In genomic region chr1:64576732-64577131, GRCm38 (mm10) we compare ENCODE assay signal across 24 mouse cellular contexts. TPM values are rescaled to one million over a fixed set of nuclear protein-coding genes. Genes with fewer than 3 reads are reported as not detected.
DNase-seq lines count a peak whose midpoint lies in the region; ATAC-seq and TF ChIP-seq lines count a peak whose summit lies in the region.
"Had no signal": no experiment of that assay in that cellular context is flagged by ENCODE, and none has a peak within 500 bp of the region (broad histone marks: within the 10 kb centered on the region; RNA-seq: fewer than 3 reads in every experiment).

No protein-coding gene starts in this region.

- H3K36me3 ChIP-seq in midbrain, embryonic 11.5 days (ENCODE audit: control insufficient read depth, insufficient read depth, low read length): peaks cover 5% of the 10 kb centered on the region
- H3K36me3 ChIP-seq in midbrain, embryonic 16.5 days (ENCODE audit: control insufficient read depth, insufficient read depth, low read length): peaks cover 13% of the 10 kb centered on the region
- H3K36me3 ChIP-seq in ES-E14 (ENCODE audit: control insufficient read depth, insufficient read depth, low read length, poor library complexity, severe bottlenecking): peaks cover under 1% of the 10 kb centered on the region

- 65% methylated on average over 2 of the region's 2 CpGs for WGBS in midbrain, embryonic 11.5 days
- WGBS in midbrain, embryonic 16.5 days: 58% methylated on average over 2 of the region's 2 CpGs

- no peaks in the 10 kb centered on the region for H3K27me3 ChIP-seq in midbrain, embryonic 11.5 days (ENCODE audit: control insufficient read depth, insufficient read depth, low read length)
- no peaks in the 10 kb centered on the region for H3K27me3 ChIP-seq in midbrain, embryonic 16.5 days (ENCODE audit: control insufficient read depth, insufficient read depth, low read depth, low read length)
- H3K27me3 ChIP-seq: CH12.LX; embryonic facial prominence, embryonic 13.5 days; embryonic facial prominence, embryonic 15.5 days; forebrain, embryonic 12.5 days had no signal

- no peak overlapping the region for H3K4me2 ChIP-seq in midbrain, embryonic 11.5 days
- no peak overlapping the region for H3K4me2 ChIP-seq in midbrain, embryonic 16.5 days (ENCODE audit: low read length)
- H3K4me2 ChIP-seq: embryonic facial prominence, embryonic 13.5 days; embryonic facial prominence, embryonic 15.5 days; forebrain, embryonic 12.5 days had no signal

- ATAC-seq in midbrain, embryonic 11.5 days (ENCODE audit: low FRiP score): no peak
- ATAC-seq in midbrain, embryonic 16.5 days: no peak
- ATAC-seq: CD4-positive, CD25-positive, alpha-beta regulatory T cell, adult 4 months; forebrain, embryonic 14.5 days; forebrain, embryonic 16.5 days had no signal

- DNase-seq in midbrain, embryonic 11.5 days (ENCODE audit: low spot score, missing footprints): peak; percentile 77
- DNase-seq in ES-E14 (ENCODE audit: low read depth, low spot score): no peak
- peak; percentile 16 for DNase-seq in ZHBTc4 (ENCODE audit: low read depth, low spot score)
- DNase-seq in urinary bladder, postnatal 14 days (ENCODE audit: low spot score): no peak
- DNase-seq in frontal cortex, postnatal 36 days (ENCODE audit: low spot score in 2 of 2): no peak
- DNase-seq: adrenal gland, adult 8-10 months; adrenal gland, postnatal 14 days; adrenal gland, postnatal 36 days; B cell, adult 2 months; cerebellum, adult 11-12 months; cerebellum, adult 2 months; cerebellum, adult 9-10 months; cerebellum, postnatal 10 days; cerebellum, postnatal 25 days had no signal

- no peaks in the 10 kb centered on the region for H3K9me3 ChIP-seq in midbrain, embryonic 11.5 days (ENCODE audit: control insufficient read depth, low read length)
- no peaks in the 10 kb centered on the region for H3K9me3 ChIP-seq in midbrain, embryonic 16.5 days (replicated peaks; ENCODE audit: control insufficient read depth, low read length, poor library complexity, severe bottlenecking)
- no peaks in the 10 kb centered on the region for H3K9me3 ChIP-seq in ES-E14 (ENCODE audit: control insufficient read depth, insufficient read depth, low read depth, low read length)
- H3K9me3 ChIP-seq: embryonic facial prominence, embryonic 13.5 days; embryonic facial prominence, embryonic 15.5 days; forebrain, embryonic 10.5 days; forebrain, embryonic 12.5 days had no signal

- H3K9ac ChIP-seq in midbrain, embryonic 11.5 days (ENCODE audit: low read length): no peak overlapping the region
- no peak overlapping the region for H3K9ac ChIP-seq in midbrain, embryonic 16.5 days (ENCODE audit: low read depth, low read length)
- H3K9ac ChIP-seq in ES-E14 (ENCODE audit: insufficient read depth, low read depth, low read length, poor library complexity, severe bottlenecking): no peak overlapping the region
- H3K9ac ChIP-seq: embryonic facial prominence, embryonic 13.5 days; embryonic facial prominence, embryonic 15.5 days; forebrain, embryonic 12.5 days had no signal

- in situ Hi-C loops in ES-E14 (cut with MboI; ENCODE audit: low sequenced_read_pairs in 2 of 2, unreplicated experiment in 2 of 2): no loop called here

- no peaks in the 10 kb centered on the region for H3K4me1 ChIP-seq in midbrain, embryonic 11.5 days (ENCODE audit: control insufficient read depth, insufficient read depth, low read length)
- H3K4me1 ChIP-seq in midbrain, embryonic 16.5 days (ENCODE audit: control insufficient read depth, insufficient read depth, low read length): no peaks in the 10 kb centered on the region
- H3K4me1 ChIP-seq in ES-E14 (ENCODE audit: control insufficient read depth in 2 of 2, insufficient read depth in 2 of 2, low read length in 2 of 2, poor library complexity in 1 of 2): peaks cover 6 to 19% of the 10 kb centered on the region in 2 experiments
- H3K4me1 ChIP-seq: embryonic facial prominence, embryonic 13.5 days; embryonic facial prominence, embryonic 15.5 days; forebrain, embryonic 12.5 days had no signal

- no peak overlapping the region for H3K27ac ChIP-seq in midbrain, embryonic 11.5 days (ENCODE audit: low read depth, low read length)
- no peak overlapping the region for H3K27ac ChIP-seq in midbrain, embryonic 16.5 days (ENCODE audit: low read length)
- H3K27ac ChIP-seq in ES-E14 (ENCODE audit: insufficient read depth, low read depth, low read length, poor library complexity, severe bottlenecking): peak overlapping the region; percentile 75; the same call in 1 of the 2 replicates
- H3K27ac ChIP-seq: embryonic facial prominence, embryonic 13.5 days; embryonic facial prominence, embryonic 15.5 days; forebrain, embryonic 10.5 days; forebrain, embryonic 12.5 days had no signal

- no peak overlapping the region for H3K4me3 ChIP-seq in midbrain, embryonic 11.5 days (ENCODE audit: low read depth, low read length)
- no peak overlapping the region for H3K4me3 ChIP-seq in midbrain, embryonic 16.5 days (ENCODE audit: low read depth, low read length)
- no peak overlapping the region for H3K4me3 ChIP-seq in ES-E14 (ENCODE audit: insufficient read depth in 1 of 2, low read depth in 1 of 2, low read length in 2 of 2, poor library complexity in 1 of 2, severe bottlenecking in 1 of 2)
- H3K4me3 ChIP-seq: embryonic facial prominence, embryonic 13.5 days; embryonic facial prominence, embryonic 15.5 days; erythroblast, embryonic 14.5 days; forebrain, embryonic 10.5 days; forebrain, embryonic 12.5 days had no signal

TF ChIP-seq in ES-E14, 5 proteins besides CTCF, POLR2A, EP300 and RAD21:
- no peak for TF ChIP-seq ZC3H11A (IDR thresholded peaks at IDR 0.05; ENCODE audit: borderline replicate concordance, low read depth, low read length)
- TF ChIP-seq CHD2 (IDR thresholded peaks at IDR 0.05; ENCODE audit: low read depth, low read length): no peak
- TF ChIP-seq ZNF384 (IDR thresholded peaks at IDR 0.05; ENCODE audit: low read depth, low read length): no peak
- TF ChIP-seq MAFK (IDR thresholded peaks at IDR 0.05; ENCODE audit: insufficient read depth, low read depth, low read length): no peak
- no peak for TF ChIP-seq HCFC1 (IDR thresholded peaks at IDR 0.05; ENCODE audit: borderline replicate concordance, insufficient read depth, low read length)

RNA-seq across cellular contexts. Expression of gene Mettl21a, which starts 40.3 kb away (rescaled TPM):
- polyA plus RNA-seq in midbrain, embryonic 11.5 days (2014; fragmentation: Nextera tagmentation; extraction: Ambion mirVana): 20.9 and 24.4 TPM in 2 replicates
- polyA plus RNA-seq in midbrain, embryonic 16.5 days (2015; fragmentation: Nextera tagmentation; extraction: Ambion mirVana): 19.9 and 20.2 TPM in 2 replicates
- total RNA-seq in ES-E14 (2012; rRNA removed): 18.6 and 25.8 TPM in 2 replicates

RNA-seq across cellular contexts. Expression of gene Creb1, which starts 44.3 kb away (rescaled TPM):
- 59.7 and 71.4 TPM in 2 replicates for polyA plus RNA-seq in midbrain, embryonic 11.5 days (2014; fragmentation: Nextera tagmentation; extraction: Ambion mirVana)
- polyA plus RNA-seq in midbrain, embryonic 16.5 days (2015; fragmentation: Nextera tagmentation; extraction: Ambion mirVana): 35.0 and 41.7 TPM in 2 replicates
- 23.4 and 35.1 TPM in 2 replicates for total RNA-seq in ES-E14 (2012; rRNA removed)

Comparison
In these comparisons a context has a peak if more than half of its experiments do, and no peak if none do; other contexts are left out.
1. DNase-seq: peak in midbrain, embryonic 11.5 days (single experiment) and ZHBTc4 (single experiment); none in ES-E14 (single experiment), urinary bladder, postnatal 14 days (single experiment) and frontal cortex, postnatal 36 days (0 of 2).